Mouse (Mus musculus) forebrain, embryonic 16.5 days (tissue): Measurements from ENCODE around the gene Gpc6. TPM values are rescaled to one million over a fixed set of nuclear protein-coding genes. Genes with fewer than 3 reads are reported as not detected.

Experiments used
- ATAC-seq: fragments of 200-750 bp; cut with Nextera tagmentation; 2 replicates; pipeline ENCODE4 v1.8.0; 2017; ENCODE audit warnings: mild to moderate bottlenecking, moderate library complexity
- H3K27ac ChIP-seq: fragments of 300-500 bp; sonication (generic); 2 replicates; pipeline ENCODE4 v1.5.1; 2014; ENCODE audit warnings: low read length, control low read depth
- H3K27me3 ChIP-seq: fragments of 300-500 bp; sonication (generic); replicated peaks from 2 replicates; pipeline ENCODE4 v1.6.1; 2014; ENCODE audit warnings: low read length; ENCODE audit not compliant: control insufficient read depth, insufficient read depth
- H3K36me3 ChIP-seq: fragments of 300-500 bp; sonication (generic); 2 replicates; pipeline ENCODE4 v1.6.1; 2014; ENCODE audit not compliant: control insufficient read depth, insufficient read depth
- H3K4me1 ChIP-seq: fragments of 300-500 bp; sonication (generic); replicated peaks from 2 replicates; pipeline ENCODE4 v1.6.1; 2014; ENCODE audit warnings: low read length; ENCODE audit not compliant: control insufficient read depth, insufficient read depth
- H3K4me2 ChIP-seq: fragments of 300-500 bp; sonication (generic); 2 replicates; pipeline ENCODE4 v1.6.1; 2014; ENCODE audit warnings: mild to moderate bottlenecking, low read length, control low read depth
- H3K4me3 ChIP-seq: fragments of 300-500 bp; sonication (generic); replicated peaks from 2 replicates; pipeline ENCODE4 v1.5.1; 2014; ENCODE audit warnings: mild to moderate bottlenecking, low read length, control low read depth
- H3K9ac ChIP-seq: fragments of 300-500 bp; sonication (generic); replicated peaks from 2 replicates; pipeline ENCODE4 v1.6.1; 2014; ENCODE audit warnings: low read depth, low read length, control low read depth
- H3K9me3 ChIP-seq: fragments of 300-500 bp; sonication (generic); 2 replicates; pipeline ENCODE4 v1.6.1; 2016; ENCODE audit warnings: low read length; ENCODE audit not compliant: control insufficient read depth
- WGBS: fragments of 180-500 bp; shearing (Covaris S2); extraction: QIAGEN DNeasy Blood & Tissue Kit; methylation state at CpG from one replicate; pipeline ENCODE4 v1.1.7; 2014; 5-methylcytosine and 5-hydroxymethylcytosine counted together
- polyA plus RNA-seq: library from polyadenylated mRNA; unstranded; fragments of >200 nt; fragmentation: Nextera tagmentation; extraction: Ambion mirVana; gene quantifications from 2 replicates; pipeline ENCODE4 v1.2.1, GENCODE M21; 2015

Gene Gpc6
- polyA plus RNA-seq, 1 experiment from 2014 or later, result 18.2 TPM

DNA sequence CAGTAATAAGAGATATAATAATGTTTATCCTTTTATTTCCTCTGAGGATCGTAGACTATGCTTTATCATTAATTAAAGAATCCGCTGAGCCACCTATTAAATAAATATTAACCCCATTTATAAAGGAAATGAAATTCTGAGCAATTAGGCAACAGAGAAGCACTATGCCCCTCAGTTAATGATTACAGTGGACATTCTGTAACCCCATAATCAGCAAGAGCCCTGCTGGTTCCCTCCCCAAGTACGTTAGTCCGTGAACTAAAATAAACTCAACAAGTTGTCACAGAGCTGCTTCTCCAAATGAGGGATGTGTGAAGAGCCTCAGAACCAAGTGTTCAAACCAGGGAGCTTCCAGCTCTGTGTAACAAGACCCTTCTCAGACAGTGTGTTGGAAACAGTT is 892.1 kb downstream of the Gpc6 start:
- no peaks in the 10 kb centered on the region for H3K9me3 ChIP-seq
- WGBS, result 70% methylated on average over 4 of the region's 4 CpGs
- no peak overlapping the region for H3K9ac ChIP-seq
- H3K4me3 ChIP-seq, result no peak overlapping the region
- H3K36me3 ChIP-seq, result no peaks in the 10 kb centered on the region
- H3K4me2 ChIP-seq, result no peak overlapping the region
- ATAC-seq, result no peak
- peaks cover 6% of the 10 kb centered on the region for H3K4me1 ChIP-seq
- no peak overlapping the region for H3K27ac ChIP-seq
- no peaks in the 10 kb centered on the region for H3K27me3 ChIP-seq

DNA sequence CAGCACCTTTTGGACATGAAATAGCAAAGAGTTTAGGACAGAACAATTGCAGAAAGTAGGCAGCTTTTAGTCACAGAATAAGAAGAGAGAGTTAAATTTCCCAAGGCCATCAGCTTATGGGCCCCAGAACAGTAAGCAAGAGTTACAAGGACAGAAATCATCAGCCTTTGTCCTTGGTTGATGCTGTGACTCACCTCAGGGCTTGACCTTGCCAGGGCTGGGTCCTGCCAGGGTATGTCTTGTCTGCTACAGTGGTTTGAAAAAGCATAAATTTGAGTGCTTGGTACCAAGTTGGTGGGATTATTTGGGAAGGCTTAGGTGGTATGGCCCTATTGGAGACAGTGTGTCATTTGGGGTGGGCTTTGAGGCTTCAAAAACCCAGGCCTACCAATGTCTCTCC is 899.4 kb downstream of the Gpc6 start:
- Histone ChIP-seq H3K4me2 (no peak overlapping the region), H3K27me3 (no peaks in the 10 kb centered on the region), H3K36me3 (no peaks in the 10 kb centered on the region), H3K4me1 (peaks cover 7% of the 10 kb centered on the region; the same call in 1 of the 2 replicates), H3K27ac (no peak overlapping the region), H3K9me3 (no peaks in the 10 kb centered on the region), H3K9ac (no peak overlapping the region), H3K4me3 (no peak overlapping the region)
- ATAC-seq, result no peak

DNA sequence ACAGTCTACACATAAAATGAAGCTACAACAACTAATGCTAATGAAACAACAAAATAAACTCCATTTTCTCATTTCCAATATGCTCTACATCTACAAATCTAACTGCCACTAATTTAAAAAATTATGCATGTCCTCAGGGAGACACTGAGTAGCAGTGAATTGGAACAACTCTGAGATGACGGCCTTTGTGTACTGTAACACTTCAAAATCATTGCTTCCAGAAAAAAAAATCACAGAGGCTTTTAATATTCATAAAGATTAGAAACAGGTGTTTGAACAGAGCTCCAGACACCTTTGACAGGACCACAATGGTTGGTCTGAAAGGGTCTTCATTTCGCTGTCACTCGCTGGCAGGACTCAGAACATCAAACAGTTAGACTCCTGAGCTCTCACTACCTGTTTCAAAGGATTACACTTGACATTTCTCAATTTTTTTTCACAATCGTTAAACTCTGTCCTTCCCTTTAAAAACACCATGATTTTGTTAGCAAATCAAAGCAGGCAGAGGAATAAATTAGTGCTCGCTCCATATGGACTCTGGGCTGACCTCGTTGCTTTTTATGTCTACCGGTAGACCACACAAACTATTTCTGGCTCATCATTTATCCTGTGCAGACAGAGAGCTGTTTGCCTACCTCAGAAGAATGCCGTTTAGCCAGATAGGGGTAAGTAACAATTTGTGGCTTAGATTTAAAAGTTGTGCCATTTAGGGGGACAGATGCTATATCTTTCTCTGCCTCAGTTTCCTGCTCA is 901.4 kb downstream of the Gpc6 start:
- Histone ChIP-seq H3K27me3 (no peaks in the 10 kb centered on the region), H3K36me3 (no peaks in the 10 kb centered on the region), H3K4me3 (no peak overlapping the region), H3K4me2 (no peak overlapping the region), H3K27ac (peak overlapping the region; percentile 3), H3K9ac (no peak overlapping the region), H3K9me3 (no peaks in the 10 kb centered on the region), H3K4me1 (peaks cover 7% of the 10 kb centered on the region; the same call in 1 of the 2 replicates)
- WGBS, result 43% methylated on average over 8 of the region's 8 CpGs
- ATAC-seq, result peak; percentile 88

DNA sequence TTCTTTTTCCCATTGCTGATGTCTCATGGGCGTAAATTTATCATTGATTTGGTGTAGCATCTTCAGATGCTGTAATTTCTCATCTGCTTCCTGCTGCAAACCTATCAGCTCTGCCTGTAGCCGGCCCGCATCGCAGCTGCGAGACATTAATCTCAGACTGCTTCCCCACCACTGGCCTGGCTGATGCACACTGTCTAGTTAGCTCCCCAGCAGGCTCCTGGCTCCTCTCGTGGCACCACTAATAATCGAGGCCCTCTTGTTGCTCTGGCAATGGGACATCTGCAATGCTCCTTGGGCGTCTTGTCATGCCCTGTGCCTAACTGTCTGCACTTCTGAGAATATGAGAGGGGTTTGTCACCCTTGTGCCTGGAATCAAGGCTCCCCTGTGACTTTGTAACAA is 906.2 kb downstream of the Gpc6 start:
- Histone ChIP-seq H3K27ac (no peak overlapping the region), H3K36me3 (no peaks in the 10 kb centered on the region), H3K4me3 (no peak overlapping the region), H3K4me1 (peaks cover 7% of the 10 kb centered on the region; the same call in 1 of the 2 replicates), H3K9me3 (no peaks in the 10 kb centered on the region), H3K4me2 (no peak overlapping the region), H3K9ac (no peak overlapping the region), H3K27me3 (no peaks in the 10 kb centered on the region)
- WGBS, result 78% methylated on average over 8 of the region's 8 CpGs
- no peak for ATAC-seq

DNA sequence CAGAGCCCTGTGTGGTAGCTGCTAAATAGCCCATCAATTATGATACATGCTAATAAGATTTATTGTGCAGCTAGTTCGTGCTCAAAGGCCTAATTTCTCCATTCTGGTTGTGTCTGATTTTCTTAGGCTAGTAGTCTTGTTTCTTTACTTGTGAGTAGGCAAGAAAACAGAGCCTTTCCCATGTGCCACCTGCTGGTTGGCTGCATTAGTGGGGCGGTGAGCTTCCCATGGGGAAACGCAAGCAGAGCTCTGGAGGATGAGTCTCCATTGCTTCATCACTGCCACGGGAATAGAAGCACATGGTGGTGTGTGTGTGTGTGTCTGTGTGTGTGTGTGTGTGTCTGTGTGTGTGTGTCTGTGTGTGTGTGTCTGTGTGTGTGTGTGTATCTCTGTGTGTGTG is 906.6 kb downstream of the Gpc6 start:
- WGBS, result 44% methylated on average over 4 of the region's 4 CpGs
- ATAC-seq, result peak; percentile 47; the same call in 1 of the 2 replicates
- H3K36me3 ChIP-seq, result no peaks in the 10 kb centered on the region
- no peak overlapping the region for H3K4me3 ChIP-seq
- H3K9me3 ChIP-seq, result no peaks in the 10 kb centered on the region
- H3K27ac ChIP-seq, result no peak overlapping the region
- no peak overlapping the region for H3K9ac ChIP-seq
- H3K4me1 ChIP-seq, result peaks cover 3% of the 10 kb centered on the region; the same call in 1 of the 2 replicates
- H3K4me2 ChIP-seq, result no peak overlapping the region
- no peaks in the 10 kb centered on the region for H3K27me3 ChIP-seq

DNA sequence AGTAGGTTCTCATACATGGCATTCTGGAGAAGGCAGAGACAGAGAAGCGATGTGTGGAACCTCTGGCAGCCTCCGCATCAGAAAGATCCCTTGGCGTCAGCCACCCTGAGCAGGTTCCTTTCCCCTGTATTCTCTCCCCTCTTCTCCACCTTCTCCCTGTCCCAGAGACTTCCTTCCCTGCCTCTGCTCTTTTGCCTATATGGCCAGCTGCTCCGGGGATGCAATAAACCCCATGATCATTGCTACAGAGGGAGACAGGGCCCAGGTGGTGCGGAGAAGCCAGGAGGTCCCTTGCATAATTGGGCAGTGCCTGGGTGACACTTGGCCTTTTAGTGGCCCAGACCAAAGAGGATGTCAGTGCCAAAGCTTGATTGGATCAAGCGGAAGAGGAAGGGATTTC is 910.4 kb downstream of the Gpc6 start:
- WGBS, result 95% methylated on average over 6 of the region's 6 CpGs
- Histone ChIP-seq H3K4me2 (no peak overlapping the region), H3K27ac (no peak overlapping the region), H3K9ac (no peak overlapping the region), H3K4me3 (no peak overlapping the region), H3K36me3 (no peaks in the 10 kb centered on the region), H3K4me1 (no peaks in the 10 kb centered on the region), H3K9me3 (no peaks in the 10 kb centered on the region), H3K27me3 (no peaks in the 10 kb centered on the region)
- ATAC-seq, result no peak

DNA sequence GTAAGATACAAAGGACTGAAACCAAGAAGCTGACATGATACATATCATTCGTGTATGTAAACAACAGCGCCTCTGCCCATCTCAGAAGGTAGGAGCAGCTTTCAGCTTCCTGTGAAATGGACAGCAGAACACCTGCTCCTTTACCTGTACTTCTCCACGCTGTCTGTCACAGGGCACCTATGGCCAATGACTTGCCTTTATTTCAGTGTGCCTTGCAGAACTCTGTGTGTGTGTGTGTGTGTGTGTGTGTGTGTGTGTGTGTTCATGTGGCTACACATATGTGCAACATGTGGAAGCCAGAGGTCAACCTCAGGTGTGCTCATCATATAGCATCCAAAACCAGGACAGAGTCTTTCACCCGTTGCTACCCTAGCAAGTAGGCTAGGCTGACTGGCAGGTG is 911.9 kb downstream of the Gpc6 start:
- Histone ChIP-seq H3K4me1 (no peaks in the 10 kb centered on the region), H3K9ac (no peak overlapping the region), H3K9me3 (no peaks in the 10 kb centered on the region), H3K4me3 (no peak overlapping the region), H3K4me2 (no peak overlapping the region), H3K36me3 (no peaks in the 10 kb centered on the region), H3K27ac (no peak overlapping the region), H3K27me3 (no peaks in the 10 kb centered on the region)
- 94% methylated on average over 4 of the region's 4 CpGs for whole genome bisulfite sequencing
- no peak for ATAC-seq

DNA sequence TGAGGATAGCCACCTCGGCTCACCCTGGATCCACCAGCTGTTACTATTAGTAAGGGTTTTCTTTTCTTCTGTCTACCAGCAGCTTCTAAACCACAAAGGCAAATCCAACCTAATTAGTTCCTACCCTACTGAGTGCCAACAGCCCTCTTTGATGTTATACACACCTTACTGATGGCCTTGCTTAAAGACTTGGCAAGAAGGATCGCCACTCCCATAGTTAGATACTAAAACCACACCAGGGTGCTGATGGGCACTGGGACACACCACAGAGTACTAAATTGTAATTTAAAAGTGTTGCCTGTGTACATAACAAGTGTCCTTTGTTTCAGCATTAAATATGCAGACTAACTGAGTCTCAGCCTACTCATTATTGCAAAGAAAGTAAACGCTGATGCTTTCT is 912.6 kb downstream of the Gpc6 start:
- H3K27me3 ChIP-seq, result no peaks in the 10 kb centered on the region
- no peak overlapping the region for H3K4me3 ChIP-seq
- no peaks in the 10 kb centered on the region for H3K4me1 ChIP-seq
- H3K36me3 ChIP-seq, result no peaks in the 10 kb centered on the region
- H3K9ac ChIP-seq, result no peak overlapping the region
- WGBS, result 16% methylated on average over 3 of the region's 3 CpGs
- no peaks in the 10 kb centered on the region for H3K9me3 ChIP-seq
- no peak overlapping the region for H3K27ac ChIP-seq
- H3K4me2 ChIP-seq, result no peak overlapping the region
- ATAC-seq, result no peak

DNA sequence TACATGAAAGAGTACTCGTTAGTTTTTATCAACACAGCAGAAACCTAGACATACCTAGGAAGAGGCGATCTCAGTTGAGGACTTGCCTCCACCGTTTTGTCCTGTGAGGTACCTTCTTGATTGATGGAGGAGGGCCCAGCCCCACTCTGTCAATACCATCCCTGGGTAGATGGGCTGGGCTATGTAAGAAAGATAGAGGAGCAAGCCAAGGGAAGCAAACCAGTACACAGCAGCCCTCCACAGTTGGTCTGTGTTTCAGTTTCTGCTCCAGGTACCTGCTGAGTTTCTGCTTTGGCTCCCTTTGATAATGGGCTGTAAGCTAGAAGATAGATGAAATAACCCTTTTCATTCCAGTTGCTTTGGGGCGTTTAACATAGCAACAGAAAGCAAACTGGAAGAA is 916.1 kb downstream of the Gpc6 start:
- Histone ChIP-seq H3K27me3 (no peaks in the 10 kb centered on the region), H3K27ac (no peak overlapping the region), H3K4me2 (no peak overlapping the region), H3K9me3 (no peaks in the 10 kb centered on the region), H3K4me1 (no peaks in the 10 kb centered on the region), H3K4me3 (no peak overlapping the region), H3K9ac (no peak overlapping the region), H3K36me3 (no peaks in the 10 kb centered on the region)
- 72% methylated on average over 4 of the region's 4 CpGs for WGBS
- no peak for ATAC-seq
